Mouse (Mus musculus) myocyte (in vitro differentiated cells): ENCODE measurements around the gene Ncoa1.

Experiments used
- POLR2A ChIP-seq: IDR thresholded peaks from one replicate; pipeline ENCODE4 v1.6.1; 2011; ENCODE audit warnings: low read depth, mild to moderate bottlenecking, control low read depth, moderate library complexity; ENCODE audit not compliant: insufficient read length
- TCF12 ChIP-seq: IDR thresholded peaks from one replicate; pipeline ENCODE4 v1.6.1; 2011; ENCODE audit warnings: mild to moderate bottlenecking, control low read depth; ENCODE audit not compliant: poor library complexity, insufficient read depth, severe bottlenecking
- USF1 ChIP-seq: IDR thresholded peaks from one replicate; pipeline ENCODE4 v1.6.1; 2011; ENCODE audit warnings: low read depth, mild to moderate bottlenecking, control low read depth, moderate library complexity

DNA sequence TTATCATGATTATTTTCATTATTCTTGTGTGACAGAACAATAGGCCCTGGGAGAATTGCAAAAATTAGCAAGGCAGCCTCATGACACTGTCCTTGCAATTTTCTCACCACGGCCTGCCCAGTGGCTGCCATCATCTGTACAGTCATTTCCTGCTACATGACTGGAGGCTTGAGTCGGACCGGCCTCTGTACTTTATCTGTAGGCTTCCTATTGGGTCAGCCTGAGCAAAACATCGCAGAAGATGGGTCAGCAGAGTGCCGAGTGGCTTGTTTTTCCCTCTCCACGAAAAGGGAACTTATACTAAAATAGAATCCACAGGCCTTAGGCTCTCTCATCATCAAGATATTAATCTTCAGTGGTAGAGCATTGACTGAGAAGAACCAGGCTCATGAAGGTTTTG lies 28.3 kb upstream of the Ncoa1 start:
- no peak for TF ChIP-seq USF1
- TF ChIP-seq POLR2A, result no peak
- TF ChIP-seq TCF12, result no peak
